Mouse (Mus musculus): Measurements from ENCODE around the gene Prrc2b.

Gene Prrc2b

GRCm38 (mm10) chr2:32134039-32134438 is 16.8 kb upstream of the Prrc2b start:
- peak; percentile 65 for DNase-seq (ENCODE audit: low read depth, low spot score)

GRCm38 (mm10) chr2:32137667-32138266 is 13.1 kb upstream of the Prrc2b start:
- peak; percentile 98 for DNase-seq (ENCODE audit: low read depth, low spot score)

GRCm38 (mm10) chr2:32139377-32139776 is 11.5 kb upstream of the Prrc2b start:
- no peak for DNase-seq (ENCODE audit: low read depth, low spot score)

GRCm38 (mm10) chr2:32140498-32140934 is 10.4 kb upstream of the Prrc2b start:
- DNase-seq (ENCODE audit: low read depth, low spot score) = no peak

GRCm38 (mm10) chr2:32141602-32142001 is 9.3 kb upstream of the Prrc2b start:
- DNase-seq (ENCODE audit: low read depth, low spot score) = no peak

GRCm38 (mm10) chr2:32142368-32142767 is 8.5 kb upstream of the Prrc2b start:
- DNase-seq (ENCODE audit: low read depth, low spot score) = no peak

GRCm38 (mm10) chr2:32144633-32145032 is 6.2 kb upstream of the Prrc2b start:
- no peak for DNase-seq (ENCODE audit: low read depth, low spot score)

- DNase-seq (ENCODE audit: low read depth, low spot score) = no peak
Measured at GRCm38 (mm10) chr2:32146617-32147162, 4.2 kb upstream of the Prrc2b start.

- no peak for DNase-seq (ENCODE audit: low read depth, low spot score)
Measured at GRCm38 (mm10) chr2:32150135-32150534, 747 bp upstream of the Prrc2b start.

- no peak for DNase-seq (ENCODE audit: low read depth, low spot score)
Measured at GRCm38 (mm10) chr2:32150562-32150923, 339 bp upstream of the Prrc2b start.

- no peak for DNase-seq (ENCODE audit: low read depth, low spot score)
Measured at GRCm38 (mm10) chr2:32151660-32152366, 931 bp downstream of the Prrc2b start.

- DNase-seq (ENCODE audit: low read depth, low spot score) = no peak
Measured at GRCm38 (mm10) chr2:32152367-32153034, 1.6 kb downstream of the Prrc2b start.

- no peak for DNase-seq (ENCODE audit: low read depth, low spot score)
Measured at GRCm38 (mm10) chr2:32153041-32153790, 2.3 kb downstream of the Prrc2b start.

GRCm38 (mm10) chr2:32153791-32154119 is 2.9 kb downstream of the Prrc2b start:
- DNase-seq (ENCODE audit: low read depth, low spot score) = no peak

GRCm38 (mm10) chr2:32154334-32154997 is 3.6 kb downstream of the Prrc2b start:
- no peak for DNase-seq (ENCODE audit: low read depth, low spot score)

- no peak for DNase-seq (ENCODE audit: low read depth, low spot score)
Measured at GRCm38 (mm10) chr2:32154998-32155541, 4.2 kb downstream of the Prrc2b start.

- no peak for DNase-seq (ENCODE audit: low read depth, low spot score)
Measured at GRCm38 (mm10) chr2:32155614-32156013, 4.7 kb downstream of the Prrc2b start.

GRCm38 (mm10) chr2:32156645-32157044 is 5.8 kb downstream of the Prrc2b start:
- no peak for DNase-seq (ENCODE audit: low read depth, low spot score)

- no peak for DNase-seq (ENCODE audit: low read depth, low spot score)
Measured at GRCm38 (mm10) chr2:32157328-32157727, 6.4 kb downstream of the Prrc2b start.

GRCm38 (mm10) chr2:32158616-32159239 is 7.8 kb downstream of the Prrc2b start:
- DNase-seq (ENCODE audit: low read depth, low spot score) = no peak

- no peak for DNase-seq (ENCODE audit: low read depth, low spot score)
Measured at GRCm38 (mm10) chr2:32160525-32160924, 9.6 kb downstream of the Prrc2b start.

All from WW6 (cell line).